Mouse (Mus musculus): ENCODE measurements around the gene Pde10a. TPM values are rescaled to one million over a fixed set of nuclear protein-coding genes. Genes with fewer than 3 reads are reported as not detected.
A peak's percentile ranks its signal among the peaks of the same experiment; 100 is the strongest.

Pde10a gene
- polyA plus RNA-seq, 1 experiment from 2014 or later: 1.9 TPM

- H3K9ac ChIP-seq (ENCODE audit: low read length): no peak overlapping the region
- H3K4me2 ChIP-seq (ENCODE audit: low read depth, low read length): no peak overlapping the region
- 13% methylated on average over 2 of the region's 2 CpGs for WGBS
- H3K27me3 ChIP-seq (ENCODE audit: control insufficient read depth, insufficient read depth, low read length): peaks cover 60% of the 10 kb centered on the region
- ATAC-seq (replicated peaks; ENCODE audit: extremely low read depth, insufficient read depth, low FRiP score): no peak
- H3K36me3 ChIP-seq (ENCODE audit: control insufficient read depth, insufficient read depth): no peaks in the 10 kb centered on the region
- H3K4me3 ChIP-seq (ENCODE audit: low read length): no peak overlapping the region
- no peaks in the 10 kb centered on the region for H3K9me3 ChIP-seq (replicated peaks; ENCODE audit: control insufficient read depth, low read length)
- H3K27ac ChIP-seq (ENCODE audit: low read length): no peak overlapping the region
- H3K4me1 ChIP-seq (ENCODE audit: control insufficient read depth, insufficient read depth, low read length): peaks cover 13% of the 10 kb centered on the region
Measured at GRCm38 (mm10) chr17:8797624-8798023, 272.5 kb downstream of the Pde10a start.

GRCm38 (mm10) chr17:8798531-8799295 is 273.5 kb downstream of the Pde10a start:
- ATAC-seq (replicated peaks; ENCODE audit: extremely low read depth, insufficient read depth, low FRiP score): no peak
- no peak overlapping the region for H3K4me3 ChIP-seq (ENCODE audit: low read length)
- H3K36me3 ChIP-seq (ENCODE audit: control insufficient read depth, insufficient read depth): no peaks in the 10 kb centered on the region
- no peak overlapping the region for H3K4me2 ChIP-seq (ENCODE audit: low read depth, low read length)
- WGBS: 4% methylated on average over 12 of the region's 12 CpGs
- H3K9me3 ChIP-seq (replicated peaks; ENCODE audit: control insufficient read depth, low read length): no peaks in the 10 kb centered on the region
- peaks cover 15% of the 10 kb centered on the region for H3K4me1 ChIP-seq (ENCODE audit: control insufficient read depth, insufficient read depth, low read length)
- peaks cover 65% of the 10 kb centered on the region for H3K27me3 ChIP-seq (ENCODE audit: control insufficient read depth, insufficient read depth, low read length)
- no peak overlapping the region for H3K9ac ChIP-seq (ENCODE audit: low read length)
- no peak overlapping the region for H3K27ac ChIP-seq (ENCODE audit: low read length)

GRCm38 (mm10) chr17:8799296-8799731 is 274.1 kb downstream of the Pde10a start:
- no peak for ATAC-seq (replicated peaks; ENCODE audit: extremely low read depth, insufficient read depth, low FRiP score)
- peaks cover 15% of the 10 kb centered on the region for H3K4me1 ChIP-seq (ENCODE audit: control insufficient read depth, insufficient read depth, low read length)
- no peak overlapping the region for H3K9ac ChIP-seq (ENCODE audit: low read length)
- no peak overlapping the region for H3K4me3 ChIP-seq (ENCODE audit: low read length)
- no peaks in the 10 kb centered on the region for H3K36me3 ChIP-seq (ENCODE audit: control insufficient read depth, insufficient read depth)
- peaks cover 71% of the 10 kb centered on the region for H3K27me3 ChIP-seq (ENCODE audit: control insufficient read depth, insufficient read depth, low read length)
- WGBS: 6% methylated on average over 10 of the region's 10 CpGs
- no peaks in the 10 kb centered on the region for H3K9me3 ChIP-seq (replicated peaks; ENCODE audit: control insufficient read depth, low read length)
- no peak overlapping the region for H3K27ac ChIP-seq (ENCODE audit: low read length)
- H3K4me2 ChIP-seq (ENCODE audit: low read depth, low read length): no peak overlapping the region

GRCm38 (mm10) chr17:8799914-8800420 is 274.8 kb downstream of the Pde10a start:
- H3K27me3 ChIP-seq (ENCODE audit: control insufficient read depth, insufficient read depth, low read length): peaks cover 73% of the 10 kb centered on the region
- H3K9me3 ChIP-seq (replicated peaks; ENCODE audit: control insufficient read depth, low read length): no peaks in the 10 kb centered on the region
- H3K36me3 ChIP-seq (ENCODE audit: control insufficient read depth, insufficient read depth): no peaks in the 10 kb centered on the region
- H3K4me2 ChIP-seq (ENCODE audit: low read depth, low read length): peak overlapping the region; percentile 98
- WGBS: 3% methylated on average over 15 of the region's 15 CpGs
- H3K4me3 ChIP-seq (ENCODE audit: low read length): peak overlapping the region; percentile 77
- H3K9ac ChIP-seq (ENCODE audit: low read length): no peak overlapping the region
- H3K4me1 ChIP-seq (ENCODE audit: control insufficient read depth, insufficient read depth, low read length): peaks cover 15% of the 10 kb centered on the region
- ATAC-seq (replicated peaks; ENCODE audit: extremely low read depth, insufficient read depth, low FRiP score): no peak
- no peak overlapping the region for H3K27ac ChIP-seq (ENCODE audit: low read length)

GRCm38 (mm10) chr17:8800478-8801082 is 275.4 kb downstream of the Pde10a start:
- Histone ChIP-seq H3K36me3 (ENCODE audit: control insufficient read depth, insufficient read depth) (no peaks in the 10 kb centered on the region), H3K4me3 (ENCODE audit: low read length) (peak overlapping the region; percentile 77), H3K27me3 (ENCODE audit: control insufficient read depth, insufficient read depth, low read length) (peaks cover 78% of the 10 kb centered on the region), H3K4me1 (ENCODE audit: control insufficient read depth, insufficient read depth, low read length) (peaks cover 15% of the 10 kb centered on the region), H3K9me3 (replicated peaks; ENCODE audit: control insufficient read depth, low read length) (no peaks in the 10 kb centered on the region), H3K4me2 (ENCODE audit: low read depth, low read length) (peak overlapping the region; percentile 98), H3K9ac (ENCODE audit: low read length) (peak overlapping the region; percentile 75), H3K27ac (ENCODE audit: low read length) (no peak overlapping the region)
- ATAC-seq (replicated peaks; ENCODE audit: extremely low read depth, insufficient read depth, low FRiP score): peak; percentile 50; the same call in 1 of the 2 replicates
- under 1% methylated on average over 52 of the region's 53 CpGs for WGBS

- Histone ChIP-seq H3K4me3 (ENCODE audit: low read length) (peak overlapping the region; percentile 77), H3K4me1 (ENCODE audit: control insufficient read depth, insufficient read depth, low read length) (peaks cover 15% of the 10 kb centered on the region), H3K27me3 (ENCODE audit: control insufficient read depth, insufficient read depth, low read length) (peaks cover 78% of the 10 kb centered on the region), H3K27ac (ENCODE audit: low read length) (no peak overlapping the region), H3K9me3 (replicated peaks; ENCODE audit: control insufficient read depth, low read length) (no peaks in the 10 kb centered on the region), H3K9ac (ENCODE audit: low read length) (peak overlapping the region; percentile 75), H3K4me2 (ENCODE audit: low read depth, low read length) (peak overlapping the region; percentile 98), H3K36me3 (ENCODE audit: control insufficient read depth, insufficient read depth) (no peaks in the 10 kb centered on the region)
- peak; percentile 83 for ATAC-seq (replicated peaks; ENCODE audit: extremely low read depth, insufficient read depth, low FRiP score)
- 0% methylated on average over 53 of the region's 72 CpGs for WGBS
Measured at GRCm38 (mm10) chr17:8801083-8801854, 276.1 kb downstream of the Pde10a start.

GRCm38 (mm10) chr17:8801855-8802104 is 276.6 kb downstream of the Pde10a start:
- Histone ChIP-seq H3K9me3 (replicated peaks; ENCODE audit: control insufficient read depth, low read length) (no peaks in the 10 kb centered on the region), H3K36me3 (ENCODE audit: control insufficient read depth, insufficient read depth) (no peaks in the 10 kb centered on the region), H3K27ac (ENCODE audit: low read length) (no peak overlapping the region), H3K9ac (ENCODE audit: low read length) (peak overlapping the region; percentile 75), H3K4me3 (ENCODE audit: low read length) (peak overlapping the region; percentile 77), H3K4me1 (ENCODE audit: control insufficient read depth, insufficient read depth, low read length) (peaks cover 15% of the 10 kb centered on the region), H3K4me2 (ENCODE audit: low read depth, low read length) (peak overlapping the region; percentile 98), H3K27me3 (ENCODE audit: control insufficient read depth, insufficient read depth, low read length) (peaks cover 78% of the 10 kb centered on the region)
- ATAC-seq (replicated peaks; ENCODE audit: extremely low read depth, insufficient read depth, low FRiP score): no peak
- 0% methylated on average over 30 of the region's 31 CpGs for WGBS

- no peak overlapping the region for H3K27ac ChIP-seq (ENCODE audit: low read length)
- peak overlapping the region; percentile 98 for H3K4me2 ChIP-seq (ENCODE audit: low read depth, low read length)
- peaks cover 15% of the 10 kb centered on the region for H3K4me1 ChIP-seq (ENCODE audit: control insufficient read depth, insufficient read depth, low read length)
- ATAC-seq (replicated peaks; ENCODE audit: extremely low read depth, insufficient read depth, low FRiP score): no peak
- peak overlapping the region; percentile 75 for H3K9ac ChIP-seq (ENCODE audit: low read length)
- under 1% methylated on average over 33 of the region's 33 CpGs for WGBS
- H3K36me3 ChIP-seq (ENCODE audit: control insufficient read depth, insufficient read depth): no peaks in the 10 kb centered on the region
- H3K27me3 ChIP-seq (ENCODE audit: control insufficient read depth, insufficient read depth, low read length): peaks cover 78% of the 10 kb centered on the region
- H3K4me3 ChIP-seq (ENCODE audit: low read length): peak overlapping the region; percentile 77
- no peaks in the 10 kb centered on the region for H3K9me3 ChIP-seq (replicated peaks; ENCODE audit: control insufficient read depth, low read length)
Measured at GRCm38 (mm10) chr17:8802161-8802888, 277.2 kb downstream of the Pde10a start.
